Mouse (Mus musculus) mouse embryonic stem cell (cell line): Measurements from ENCODE around the gene Gna14.

Experiments
- in situ Hi-C, 2 experiments: fragments of 300-500 bp; cut with MboI; formaldehyde crosslinking; loops; 1 replicate in 1 of 2; 3 replicates in 1 of 2; pipeline ENCODE4 v1.14.3; 2019 to 2020; ENCODE audit warnings: low sequenced_read_pairs in 2 of 2, low pct_unique_long_range_greater_than_20kb in 1 of 2, mixed read lengths in 1 of 2; ENCODE audit not compliant: unreplicated experiment in 1 of 2

Gene Gna14

GRCm38 (mm10) chr19:16494816-16495516 lies 59.4 kb downstream of the Gna14 start:
- in situ Hi-C loops, result no loop called here

- in situ Hi-C loops, result no loop called here
These were observed 60.5 kb downstream of the Gna14 start for GRCm38 (mm10) chr19:16496016-16496415.

GRCm38 (mm10) chr19:16502054-16502453 lies 66.5 kb downstream of the Gna14 start:
- in situ Hi-C loops, result no loop called here

GRCm38 (mm10) chr19:16506711-16507364 lies 71.3 kb downstream of the Gna14 start:
- in situ Hi-C loops, result no loop called here

- in situ Hi-C loops, result no loop called here
These were observed 75.0 kb downstream of the Gna14 start for GRCm38 (mm10) chr19:16510343-16511080.

- in situ Hi-C loops, result no loop called here
These were observed 75.5 kb downstream of the Gna14 start for GRCm38 (mm10) chr19:16511081-16511420.

GRCm38 (mm10) chr19:16514201-16514600 lies 78.6 kb downstream of the Gna14 start:
- in situ Hi-C loops, result no loop called here

GRCm38 (mm10) chr19:16518569-16518968 lies 83.0 kb downstream of the Gna14 start:
- in situ Hi-C loops, result no loop called here

GRCm38 (mm10) chr19:16520608-16521007 lies 85.0 kb downstream of the Gna14 start:
- in situ Hi-C loops, result no loop called here

GRCm38 (mm10) chr19:16526302-16526880 lies 90.8 kb downstream of the Gna14 start:
- in situ Hi-C loops, result no loop called here

GRCm38 (mm10) chr19:16527031-16527430 lies 91.5 kb downstream of the Gna14 start:
- in situ Hi-C loops, result no loop called here

GRCm38 (mm10) chr19:16528225-16528828 lies 92.8 kb downstream of the Gna14 start:
- in situ Hi-C loops, result no loop called here

GRCm38 (mm10) chr19:16529293-16529920 lies 93.8 kb downstream of the Gna14 start:
- in situ Hi-C loops, result no loop called here

GRCm38 (mm10) chr19:16529999-16530398 lies 94.4 kb downstream of the Gna14 start:
- in situ Hi-C loops, result no loop called here

GRCm38 (mm10) chr19:16534311-16534710 lies 98.7 kb downstream of the Gna14 start:
- in situ Hi-C loops, result no loop called here

GRCm38 (mm10) chr19:16538416-16538815 lies 102.9 kb downstream of the Gna14 start:
- in situ Hi-C loops, result no loop called here

GRCm38 (mm10) chr19:16543688-16544087 lies 108.1 kb downstream of the Gna14 start:
- in situ Hi-C loops, result no loop called here

GRCm38 (mm10) chr19:16556988-16557387 lies 121.4 kb downstream of the Gna14 start:
- in situ Hi-C loops, result loop anchor here (10.0 to 25.0 kb wide), 3 partner anchors 122 to 492 kb away; partner anchors contain the start of gene Gna14 (in 1 of the 2)
